Mouse (Mus musculus) cerebellum, adult 2 months (tissue): ENCODE data around the gene Atp9a.

Experiments
- CTCF ChIP-seq: fragments of 200-500 bp; IDR thresholded peaks from 2 replicates; pipeline ENCODE4 v1.5.1; 2011; ENCODE audit warnings: low read depth, mild to moderate bottlenecking, control low read depth, low read length, moderate library complexity, borderline replicate concordance; ENCODE audit not compliant: insufficient read depth
- POLR2A ChIP-seq: fragments of 200-500 bp; IDR thresholded peaks from 2 replicates; pipeline ENCODE4 v1.6.1; 2011; ENCODE audit warnings: low read length, control low read depth, borderline replicate concordance; ENCODE audit not compliant: insufficient read depth

DNA sequence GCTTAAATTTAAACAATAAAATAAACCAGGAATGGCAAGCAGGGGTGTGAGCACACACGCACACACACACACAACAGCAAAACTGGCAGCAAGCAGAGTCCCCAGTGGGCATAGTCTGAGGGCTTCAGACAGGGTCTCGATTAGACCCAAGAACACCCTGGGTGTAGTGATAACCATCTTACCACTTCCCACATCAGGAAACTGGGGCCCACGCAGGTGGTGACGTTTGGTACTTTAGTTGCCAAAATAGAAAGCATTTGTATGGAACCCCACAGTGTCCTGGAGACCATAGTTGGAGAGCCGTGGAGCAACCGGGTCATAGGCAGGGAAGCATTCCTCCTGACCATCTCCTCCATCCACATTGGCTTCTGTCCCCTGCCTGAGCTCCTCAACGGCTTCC is 146.5 kb downstream of the Atp9a start:
- TF ChIP-seq POLR2A (no peak), CTCF (no peak)
